Mouse (Mus musculus): ENCODE measurements around the gene Aven. TPM values are rescaled to one million over a fixed set of nuclear protein-coding genes. Genes with fewer than 3 reads are reported as not detected.

Gene Aven
- polyA plus RNA-seq, 1 experiment from 2014 or later, result 5.3 TPM

GRCm38 (mm10) chr2:112566290-112567085 lies 73.7 kb downstream of the Aven start:
- no peak overlapping the region for H3K27ac ChIP-seq
- H3K4me1 ChIP-seq (replicated peaks), result no peaks in the 10 kb centered on the region
- no peak overlapping the region for H3K9ac ChIP-seq
- no peak overlapping the region for H3K4me3 ChIP-seq
- 78% methylated on average over 4 of the region's 4 CpGs for WGBS
- no peaks in the 10 kb centered on the region for H3K27me3 ChIP-seq
- ATAC-seq (replicated peaks; ENCODE audit: insufficient number of reproducible peaks, insufficient read depth, low FRiP score, low read depth), result no peak
- H3K4me2 ChIP-seq, result no peak overlapping the region
- H3K9me3 ChIP-seq (replicated peaks), result no peaks in the 10 kb centered on the region
- H3K36me3 ChIP-seq, result no peaks in the 10 kb centered on the region

GRCm38 (mm10) chr2:112567786-112568185 lies 75.0 kb downstream of the Aven start:
- Histone ChIP-seq H3K27me3 (no peaks in the 10 kb centered on the region), H3K9ac (no peak overlapping the region), H3K4me1 (replicated peaks) (no peaks in the 10 kb centered on the region), H3K27ac (no peak overlapping the region), H3K9me3 (replicated peaks) (no peaks in the 10 kb centered on the region), H3K4me3 (no peak overlapping the region), H3K36me3 (no peaks in the 10 kb centered on the region), H3K4me2 (no peak overlapping the region)
- ATAC-seq (replicated peaks; ENCODE audit: insufficient number of reproducible peaks, insufficient read depth, low FRiP score, low read depth), result no peak
- WGBS, result 75% methylated on average over 4 of the region's 4 CpGs

DNA sequence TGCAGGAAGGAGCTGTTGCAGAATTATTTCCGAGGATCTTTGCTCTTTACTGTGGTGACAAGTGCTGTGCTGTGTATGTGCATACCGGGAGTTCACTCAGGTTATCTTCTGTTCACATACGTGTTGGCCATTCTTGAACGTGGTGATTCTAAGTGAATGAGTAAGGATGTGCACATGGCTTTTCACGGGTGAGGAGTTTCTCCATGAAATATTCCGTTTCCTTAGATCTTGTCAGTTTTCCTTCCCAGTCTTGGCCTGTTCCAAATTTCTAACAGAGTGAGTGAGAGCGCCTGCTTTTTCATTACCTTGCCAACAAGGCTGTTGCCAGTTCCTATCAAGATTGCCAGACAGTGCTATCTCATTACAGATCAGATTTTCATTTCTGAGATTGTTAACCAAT lies 98.2 kb downstream of the Aven start:
- ATAC-seq (replicated peaks; ENCODE audit: insufficient number of reproducible peaks, insufficient read depth, low FRiP score, low read depth), result no peak
- no peak overlapping the region for H3K27ac ChIP-seq
- H3K4me1 ChIP-seq (replicated peaks), result no peaks in the 10 kb centered on the region
- H3K4me3 ChIP-seq, result no peak overlapping the region
- 74% methylated on average over 7 of the region's 7 CpGs for WGBS
- no peaks in the 10 kb centered on the region for H3K9me3 ChIP-seq (replicated peaks)
- H3K4me2 ChIP-seq, result no peak overlapping the region
- no peak overlapping the region for H3K9ac ChIP-seq
- H3K27me3 ChIP-seq, result no peaks in the 10 kb centered on the region
- no peaks in the 10 kb centered on the region for H3K36me3 ChIP-seq

GRCm38 (mm10) chr2:112591451-112591871 lies 98.7 kb downstream of the Aven start:
- Histone ChIP-seq H3K4me3 (no peak overlapping the region), H3K36me3 (no peaks in the 10 kb centered on the region), H3K27ac (no peak overlapping the region), H3K4me1 (replicated peaks) (no peaks in the 10 kb centered on the region), H3K9me3 (replicated peaks) (no peaks in the 10 kb centered on the region), H3K4me2 (no peak overlapping the region), H3K9ac (no peak overlapping the region), H3K27me3 (no peaks in the 10 kb centered on the region)
- no peak for ATAC-seq (replicated peaks; ENCODE audit: insufficient number of reproducible peaks, insufficient read depth, low FRiP score, low read depth)
- 68% methylated on average over 6 of the region's 6 CpGs for WGBS

- ATAC-seq (replicated peaks; ENCODE audit: insufficient number of reproducible peaks, insufficient read depth, low FRiP score, low read depth), result no peak
- H3K4me1 ChIP-seq (replicated peaks), result no peaks in the 10 kb centered on the region
- H3K9ac ChIP-seq, result no peak overlapping the region
- no peaks in the 10 kb centered on the region for H3K9me3 ChIP-seq (replicated peaks)
- H3K36me3 ChIP-seq, result no peaks in the 10 kb centered on the region
- no peaks in the 10 kb centered on the region for H3K27me3 ChIP-seq
- WGBS, result 62% methylated on average over 2 of the region's 2 CpGs
- no peak overlapping the region for H3K27ac ChIP-seq
- H3K4me2 ChIP-seq, result no peak overlapping the region
- no peak overlapping the region for H3K4me3 ChIP-seq
Observed at GRCm38 (mm10) chr2:112593322-112593721, 100.6 kb downstream of the Aven start.

- Histone ChIP-seq H3K4me2 (no peak overlapping the region), H3K4me3 (no peak overlapping the region), H3K4me1 (replicated peaks) (no peaks in the 10 kb centered on the region), H3K27ac (no peak overlapping the region), H3K9ac (no peak overlapping the region), H3K36me3 (no peaks in the 10 kb centered on the region), H3K9me3 (replicated peaks) (no peaks in the 10 kb centered on the region), H3K27me3 (no peaks in the 10 kb centered on the region)
- 89% methylated on average over 2 of the region's 2 CpGs for WGBS
- ATAC-seq (replicated peaks; ENCODE audit: insufficient number of reproducible peaks, insufficient read depth, low FRiP score, low read depth), result no peak
Observed at GRCm38 (mm10) chr2:112593781-112594180, 101.0 kb downstream of the Aven start.

- whole genome bisulfite sequencing, result 76% methylated on average over 3 of the region's 3 CpGs
- H3K4me3 ChIP-seq, result no peak overlapping the region
- H3K4me1 ChIP-seq (replicated peaks), result no peaks in the 10 kb centered on the region
- no peak overlapping the region for H3K27ac ChIP-seq
- no peak for ATAC-seq (replicated peaks; ENCODE audit: insufficient number of reproducible peaks, insufficient read depth, low FRiP score, low read depth)
- H3K4me2 ChIP-seq, result no peak overlapping the region
- H3K9ac ChIP-seq, result no peak overlapping the region
- no peaks in the 10 kb centered on the region for H3K36me3 ChIP-seq
- no peaks in the 10 kb centered on the region for H3K27me3 ChIP-seq
- no peaks in the 10 kb centered on the region for H3K9me3 ChIP-seq (replicated peaks)
Observed at GRCm38 (mm10) chr2:112595807-112596206, 103.0 kb downstream of the Aven start.

DNA sequence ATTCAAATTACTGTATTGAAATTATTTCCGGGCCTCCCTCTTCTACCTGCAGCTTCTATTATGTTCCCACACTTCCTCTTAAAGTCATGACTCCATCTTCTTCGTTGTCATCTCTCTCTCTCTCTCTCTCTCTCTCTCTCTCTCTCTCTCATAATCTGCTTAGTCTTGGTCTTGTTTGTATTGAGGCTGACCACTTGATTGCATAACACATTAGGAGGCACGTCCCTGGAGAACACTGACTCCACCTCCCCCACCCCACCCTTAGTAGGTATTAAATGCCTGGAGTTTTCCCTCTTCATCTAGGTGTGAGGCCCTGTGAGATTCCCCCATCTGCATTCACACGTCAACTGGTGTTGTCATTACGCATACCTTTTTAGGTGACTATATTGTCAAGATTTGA lies 103.7 kb downstream of the Aven start:
- Histone ChIP-seq H3K9me3 (replicated peaks) (no peaks in the 10 kb centered on the region), H3K9ac (no peak overlapping the region), H3K4me1 (replicated peaks) (peaks cover 5% of the 10 kb centered on the region; the same call in 1 of the 2 replicates), H3K27ac (no peak overlapping the region), H3K27me3 (no peaks in the 10 kb centered on the region), H3K4me3 (no peak overlapping the region), H3K36me3 (no peaks in the 10 kb centered on the region), H3K4me2 (no peak overlapping the region)
- ATAC-seq (replicated peaks; ENCODE audit: insufficient number of reproducible peaks, insufficient read depth, low FRiP score, low read depth), result no peak
- 68% methylated on average over 5 of the region's 5 CpGs for WGBS

DNA sequence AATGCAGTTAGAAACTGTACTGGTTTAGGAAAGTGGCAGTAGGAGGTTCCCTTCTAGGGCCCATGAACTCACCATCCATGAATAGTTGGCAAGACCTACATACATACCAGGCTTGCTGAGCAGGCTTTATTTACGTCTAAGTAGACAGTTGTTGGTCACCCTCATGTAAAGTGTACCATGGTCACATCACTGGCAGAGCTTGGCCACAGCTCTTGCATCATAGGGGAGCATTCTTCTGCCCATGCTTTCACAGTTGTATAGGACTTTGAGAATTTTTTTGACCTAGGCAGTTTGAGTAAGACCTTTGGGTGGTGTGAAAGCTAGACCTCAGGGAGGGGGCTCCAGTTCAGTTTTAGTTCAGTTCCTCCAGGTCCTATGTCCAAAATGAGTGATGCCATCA lies 104.3 kb downstream of the Aven start:
- Histone ChIP-seq H3K27ac (no peak overlapping the region), H3K9ac (no peak overlapping the region), H3K4me1 (replicated peaks) (peaks cover 8% of the 10 kb centered on the region; the same call in 1 of the 2 replicates), H3K9me3 (replicated peaks) (no peaks in the 10 kb centered on the region), H3K36me3 (no peaks in the 10 kb centered on the region), H3K4me3 (no peak overlapping the region), H3K4me2 (no peak overlapping the region), H3K27me3 (no peaks in the 10 kb centered on the region)
- whole genome bisulfite sequencing, result 61% methylated on average over 1 of the region's 1 CpGs
- ATAC-seq (replicated peaks; ENCODE audit: insufficient number of reproducible peaks, insufficient read depth, low FRiP score, low read depth), result no peak

DNA sequence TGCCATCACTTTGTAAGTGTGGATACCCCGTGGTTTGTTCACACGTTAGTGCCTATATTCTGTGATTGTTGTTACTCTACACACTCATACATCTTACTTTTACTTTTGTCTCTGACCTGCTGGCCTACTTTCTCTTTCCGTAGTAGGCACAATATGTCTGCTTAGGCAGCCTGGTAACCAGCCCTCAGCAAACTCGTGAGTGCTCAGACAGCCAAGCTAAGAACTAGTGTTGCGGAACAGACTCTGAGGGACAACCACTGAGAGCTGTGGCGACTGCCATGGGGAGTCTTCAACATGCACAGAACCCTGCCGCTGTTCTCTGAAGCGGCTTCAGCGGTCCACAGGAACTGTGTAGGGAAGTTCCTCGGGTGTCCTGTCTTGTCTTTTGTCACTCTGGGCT lies 107.5 kb downstream of the Aven start:
- WGBS, result 73% methylated on average over 10 of the region's 10 CpGs
- Histone ChIP-seq H3K27me3 (no peaks in the 10 kb centered on the region), H3K36me3 (no peaks in the 10 kb centered on the region), H3K4me2 (no peak overlapping the region), H3K4me3 (no peak overlapping the region), H3K9ac (no peak overlapping the region), H3K4me1 (replicated peaks) (peaks cover 12% of the 10 kb centered on the region; the same call in 1 of the 2 replicates), H3K9me3 (replicated peaks) (no peaks in the 10 kb centered on the region), H3K27ac (no peak overlapping the region)
- no peak for ATAC-seq (replicated peaks; ENCODE audit: insufficient number of reproducible peaks, insufficient read depth, low FRiP score, low read depth)

DNA sequence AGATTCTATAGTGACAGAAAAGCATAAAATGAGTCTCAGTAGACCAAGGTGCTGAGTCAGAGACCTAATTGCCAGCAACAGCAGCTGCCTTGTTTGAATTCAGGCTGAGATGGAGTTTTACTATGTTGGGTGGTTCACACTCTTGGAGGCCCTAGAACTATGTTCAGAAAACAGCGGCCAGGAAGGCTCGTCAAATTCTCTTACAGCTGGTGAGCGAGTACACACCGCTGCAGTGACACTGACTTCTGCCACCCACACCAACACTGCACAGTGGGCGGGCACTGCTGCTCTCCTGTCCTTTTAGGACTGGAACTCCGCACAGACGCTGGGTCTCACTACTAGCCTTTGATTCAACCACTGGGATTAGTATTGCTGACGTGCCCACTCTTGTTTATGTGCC lies 109.7 kb downstream of the Aven start:
- Histone ChIP-seq H3K9ac (no peak overlapping the region), H3K4me3 (no peak overlapping the region), H3K9me3 (replicated peaks) (no peaks in the 10 kb centered on the region), H3K4me2 (no peak overlapping the region; the same call in 1 of the 2 replicates), H3K36me3 (no peaks in the 10 kb centered on the region), H3K27ac (no peak overlapping the region), H3K4me1 (replicated peaks) (peaks cover 12% of the 10 kb centered on the region; the same call in 1 of the 2 replicates), H3K27me3 (no peaks in the 10 kb centered on the region)
- ATAC-seq (replicated peaks; ENCODE audit: insufficient number of reproducible peaks, insufficient read depth, low FRiP score, low read depth), result no peak
- WGBS, result 56% methylated on average over 8 of the region's 8 CpGs

DNA sequence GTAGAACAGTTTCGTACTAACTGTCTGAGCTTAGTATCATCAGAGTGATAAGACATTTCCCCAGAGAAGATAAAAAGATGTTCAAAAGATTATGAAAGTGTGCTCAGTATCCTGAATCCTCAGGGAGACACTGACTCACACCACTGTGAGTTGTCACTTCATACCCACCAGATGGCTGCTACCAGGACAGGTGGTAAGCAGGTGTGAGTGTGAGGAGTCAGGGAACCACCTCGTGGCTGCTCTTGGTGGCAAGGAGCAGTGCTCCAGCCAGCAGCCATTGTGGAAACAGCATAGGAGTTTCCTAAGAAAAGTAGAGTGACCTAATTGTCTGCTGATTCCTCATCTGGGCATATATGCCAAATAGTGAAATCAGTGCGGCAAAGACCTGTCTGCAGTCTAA lies 113.8 kb downstream of the Aven start:
- no peaks in the 10 kb centered on the region for H3K27me3 ChIP-seq
- no peak overlapping the region for H3K9ac ChIP-seq
- H3K36me3 ChIP-seq, result no peaks in the 10 kb centered on the region
- H3K9me3 ChIP-seq (replicated peaks), result no peaks in the 10 kb centered on the region
- H3K4me1 ChIP-seq (replicated peaks), result peaks cover 6% of the 10 kb centered on the region; the same call in 1 of the 2 replicates
- H3K4me2 ChIP-seq, result no peak overlapping the region
- no peak overlapping the region for H3K27ac ChIP-seq
- H3K4me3 ChIP-seq, result no peak overlapping the region
- no peak for ATAC-seq (replicated peaks; ENCODE audit: insufficient number of reproducible peaks, insufficient read depth, low FRiP score, low read depth)
- 72% methylated on average over 3 of the region's 3 CpGs for WGBS
